Mouse (Mus musculus): ENCODE results near the gene Nav2.
A peak's percentile ranks its signal among the peaks of the same experiment; 100 is the strongest.

Gene Nav2

DNA sequence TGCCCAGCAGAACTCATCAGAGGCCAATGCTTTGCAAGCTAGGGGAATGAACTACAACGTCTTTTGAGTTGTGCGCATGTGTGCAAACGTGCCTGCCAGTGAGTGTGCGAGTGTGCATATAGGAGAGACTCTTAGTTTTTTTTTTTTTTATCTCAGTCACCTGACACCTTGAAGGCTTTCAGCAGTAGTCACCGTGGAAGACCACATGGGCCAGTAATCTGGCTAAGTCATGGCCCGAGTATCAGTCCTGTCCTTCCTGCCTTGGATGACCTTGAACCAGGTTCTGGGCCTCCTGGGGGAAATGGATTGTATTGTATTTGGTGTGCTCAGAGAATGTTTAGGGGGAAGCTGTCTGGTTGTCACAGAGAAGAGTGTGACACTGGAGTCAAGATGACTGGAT, 625.7 kb downstream of the Nav2 start:
- no peak for DNase-seq

DNA sequence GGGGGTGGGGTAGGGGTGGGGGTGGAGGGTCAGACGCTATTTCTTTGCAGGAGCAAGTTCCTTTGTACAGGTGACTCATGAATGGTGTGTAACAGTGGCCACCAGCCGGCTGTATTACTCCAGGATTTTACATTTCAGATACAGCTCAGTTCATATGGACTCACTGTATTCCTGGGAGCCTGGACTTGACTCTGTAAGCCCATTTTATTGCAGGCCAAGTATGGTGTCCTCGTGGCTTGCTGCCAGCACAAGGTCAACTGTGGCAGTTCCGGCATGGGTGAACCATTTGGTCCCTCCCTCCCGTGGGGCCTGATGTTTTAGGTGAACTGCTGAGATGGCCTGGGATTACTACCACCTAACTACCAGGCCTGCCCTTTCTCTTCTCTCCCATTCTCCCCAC, 629.8 kb downstream of the Nav2 start:
- DNase-seq: no peak

DNA sequence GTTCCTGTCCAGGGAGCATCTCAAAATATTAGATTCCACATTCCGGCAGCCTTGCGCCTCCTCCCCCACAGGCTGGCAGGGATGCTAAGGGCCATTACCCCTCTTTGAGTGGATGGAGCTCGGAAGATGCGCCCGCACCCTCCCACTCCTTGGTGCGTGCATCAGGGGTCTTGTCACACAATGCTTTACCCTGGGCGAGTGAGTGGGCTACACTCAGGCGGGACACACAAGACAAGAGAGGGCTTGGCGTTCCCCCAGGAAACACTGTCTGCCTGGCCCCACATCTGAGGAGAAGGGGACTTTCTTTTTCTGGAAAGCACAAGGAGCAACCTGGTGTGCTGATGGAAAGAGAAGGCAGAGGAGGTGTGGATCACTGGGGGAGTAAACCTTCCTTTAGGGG, 631.7 kb downstream of the Nav2 start:
- no peak for DNase-seq

DNA sequence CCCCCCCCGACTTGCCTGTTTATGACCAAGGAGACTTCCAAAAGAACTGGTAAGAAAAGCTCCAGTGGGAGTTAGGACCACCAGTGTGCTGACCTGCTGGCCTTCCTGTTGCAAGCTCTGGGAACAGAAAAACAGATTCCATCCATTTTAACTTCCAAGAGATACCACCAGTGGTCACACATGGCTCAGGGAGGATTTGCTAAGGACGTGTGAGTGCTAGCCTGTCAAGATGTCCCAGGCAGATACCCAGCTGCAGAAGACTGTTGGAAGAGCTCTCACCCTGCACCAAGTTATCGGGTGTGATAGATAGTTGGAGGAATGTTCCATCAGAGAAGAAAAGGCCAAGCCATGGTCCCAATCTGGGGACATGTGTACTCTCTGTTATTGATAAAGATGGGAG, 633.6 kb downstream of the Nav2 start:
- no peak for DNase-seq

DNA sequence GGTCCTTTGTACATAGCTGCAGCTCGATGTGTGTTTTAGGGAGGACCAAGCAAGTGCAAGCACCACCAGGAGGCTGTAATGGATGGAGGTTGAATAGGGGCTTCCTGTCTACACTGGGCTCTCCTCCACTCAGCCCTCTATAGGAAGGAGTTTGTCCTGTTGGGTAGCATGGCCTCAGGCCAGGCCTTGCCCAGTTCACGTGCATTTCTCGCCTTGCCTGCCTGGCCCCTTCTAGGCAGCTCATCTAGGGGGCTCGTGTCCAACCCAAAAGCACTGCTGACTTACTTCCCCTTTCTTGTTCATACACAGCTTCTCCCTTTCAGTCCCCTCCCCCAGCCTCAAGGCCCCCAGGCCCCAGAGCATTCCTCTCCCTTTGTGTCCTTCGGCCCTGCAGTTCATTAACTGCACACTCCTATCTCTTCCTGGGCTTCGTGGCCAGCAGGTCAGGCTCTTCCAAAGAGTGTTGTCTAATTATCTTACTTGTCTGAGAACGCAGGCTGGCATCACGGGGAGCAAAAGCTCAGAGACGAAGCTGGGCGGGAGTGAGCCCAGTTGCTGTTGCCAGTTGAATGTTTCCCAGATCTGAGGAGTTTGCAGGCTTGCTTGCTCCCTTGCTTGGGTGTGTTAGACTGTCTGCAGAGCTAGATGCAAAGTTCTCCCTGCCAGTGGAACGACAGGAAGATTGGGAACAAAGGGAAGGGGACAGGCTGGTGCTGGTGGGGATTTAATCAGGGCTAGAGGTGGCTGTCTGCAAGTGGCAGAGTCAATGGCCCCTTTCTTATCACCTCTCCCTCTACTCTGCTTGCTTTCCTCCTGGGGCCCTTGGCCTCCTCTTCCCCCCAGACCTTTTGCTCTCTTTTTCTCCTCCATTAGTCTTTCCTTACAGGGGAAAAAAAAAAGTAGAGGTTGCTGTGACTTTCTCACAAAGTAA, 636.5 kb downstream of the Nav2 start:
- no peak for DNase-seq

DNA sequence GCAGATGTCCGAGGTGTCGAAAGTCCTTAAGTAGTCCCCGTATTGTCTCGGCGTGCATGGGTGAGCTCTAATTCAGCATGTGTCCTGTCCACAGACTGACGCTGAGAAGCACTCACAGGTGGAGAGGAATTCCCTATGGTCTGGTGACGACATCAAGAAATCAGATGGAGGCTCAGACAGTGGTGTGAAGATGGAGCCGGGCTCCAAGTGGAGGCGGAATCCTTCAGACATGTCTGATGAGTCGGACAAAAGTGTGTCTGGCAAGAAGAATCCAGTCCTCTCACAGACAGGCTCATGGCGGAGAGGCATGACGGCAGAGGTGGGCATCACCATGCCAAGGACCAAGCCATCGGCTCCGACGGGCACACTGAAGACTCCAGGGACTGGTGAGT, 637.2 kb downstream of the Nav2 start:
- DNase-seq: no peak

DNA sequence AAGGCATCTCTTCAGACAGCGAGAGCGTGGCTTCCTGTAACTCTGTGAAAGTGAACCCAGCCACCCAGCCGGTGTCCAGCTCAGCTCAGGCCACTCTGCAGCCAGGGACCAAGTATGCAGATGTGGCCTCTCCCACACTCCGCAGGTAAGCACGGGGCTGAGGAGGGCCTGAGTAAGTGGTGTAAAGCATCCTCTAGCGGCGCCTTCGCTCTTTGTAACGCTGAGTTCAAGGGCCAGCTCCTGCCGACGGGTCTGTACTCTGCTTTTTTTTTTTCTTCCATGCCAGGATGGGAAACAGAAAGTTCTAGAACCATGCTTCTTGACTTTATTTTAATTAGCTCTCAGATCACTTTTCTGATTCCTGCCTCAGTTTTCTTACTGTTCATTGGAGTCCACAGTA, 639.9 kb downstream of the Nav2 start:
- no peak for DNase-seq

DNA sequence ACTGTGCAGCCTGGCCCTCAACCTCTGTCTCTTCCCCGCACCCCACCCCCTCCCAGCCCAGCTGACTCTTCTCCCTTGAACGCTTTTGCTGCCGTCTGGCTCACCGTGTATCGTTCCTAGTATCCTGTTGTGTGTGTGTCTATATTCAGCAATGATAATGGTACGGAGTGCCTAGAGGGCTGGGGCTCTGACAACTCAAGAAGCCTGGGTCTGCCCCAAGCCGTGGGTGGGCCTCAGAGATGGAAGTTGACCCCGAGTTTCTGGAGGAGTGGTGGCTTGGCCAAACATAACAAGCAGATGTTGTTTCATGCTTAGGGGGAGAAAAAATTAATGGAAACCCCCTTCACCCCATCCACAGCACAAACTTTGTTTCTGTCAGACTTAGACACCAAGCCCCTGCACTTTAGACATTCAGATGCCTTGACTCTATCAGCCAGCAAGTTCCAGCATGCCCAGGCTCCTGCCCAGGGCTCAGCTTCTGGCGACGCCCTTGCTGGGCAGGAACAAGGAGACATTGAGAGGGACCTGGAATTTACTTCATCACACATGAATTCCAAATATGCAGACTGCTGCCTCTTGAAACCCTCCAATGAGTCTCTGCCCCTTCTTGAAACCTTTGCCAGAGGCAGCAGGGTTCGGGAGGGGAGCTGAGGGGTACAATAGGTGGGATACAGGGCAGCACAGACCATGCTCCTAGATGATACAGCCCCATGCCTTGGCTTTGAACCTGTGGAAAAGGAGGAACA, 644.9 kb downstream of the Nav2 start:
- peak; percentile 46 for DNase-seq

DNA sequence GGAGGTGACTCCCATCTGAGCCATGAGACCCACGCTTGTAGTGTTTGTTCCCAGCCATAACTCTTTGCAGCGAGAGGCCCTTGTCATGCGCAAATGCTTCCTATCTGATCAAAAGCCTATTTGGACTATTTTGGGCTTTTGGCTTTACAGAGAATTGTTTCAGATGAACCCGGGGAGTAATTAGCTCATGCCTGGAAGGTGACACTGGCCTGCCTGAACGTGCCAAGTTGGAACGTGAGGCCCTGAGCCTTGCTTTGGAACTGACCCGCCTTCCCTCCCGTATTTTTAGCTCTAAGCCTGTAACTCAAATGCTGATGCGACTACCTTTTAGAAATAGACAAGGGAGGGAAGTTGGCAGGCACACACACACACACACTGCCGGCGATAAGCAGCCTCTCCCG, 649.7 kb downstream of the Nav2 start:
- no peak for DNase-seq

DNA sequence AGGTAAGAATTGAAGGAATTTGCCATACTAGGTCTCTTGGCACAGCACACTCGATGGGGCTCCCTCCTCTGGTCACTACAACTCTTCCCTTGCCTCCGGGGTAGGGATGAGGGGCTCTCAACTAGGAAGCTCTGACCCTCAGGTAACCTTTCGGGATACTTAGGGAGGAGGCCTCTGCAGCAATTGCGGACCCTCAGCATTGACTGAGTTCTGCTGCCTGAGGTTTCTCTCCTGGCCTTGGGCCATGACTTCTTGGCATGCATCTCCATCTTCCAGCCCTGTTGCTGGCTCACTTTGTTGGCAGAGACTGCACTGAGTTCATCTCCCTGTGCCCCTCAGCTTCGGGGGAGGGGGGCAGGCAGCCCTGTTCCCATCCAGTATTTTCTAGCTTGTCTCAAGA, 650.4 kb downstream of the Nav2 start:
- DNase-seq: peak; percentile 57

DNA sequence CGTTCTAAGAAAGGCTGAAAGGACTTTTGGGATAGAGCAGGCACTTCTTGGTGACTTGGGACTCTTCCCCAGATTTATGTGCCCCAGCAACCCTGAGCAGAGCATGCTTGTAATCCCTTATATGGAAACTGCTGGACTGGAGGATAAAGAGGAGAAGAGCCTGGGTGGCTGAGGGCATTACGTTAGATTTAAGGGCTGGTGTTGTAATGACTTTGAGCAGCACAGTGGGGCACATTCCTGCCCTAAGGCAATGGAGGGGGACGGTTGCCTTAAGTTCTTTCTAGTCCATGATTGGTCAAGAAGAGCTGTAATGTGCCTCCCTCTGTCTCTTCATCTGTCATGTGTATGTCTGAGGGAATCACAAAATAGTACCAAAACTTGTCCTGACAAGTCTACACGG, 651.5 kb downstream of the Nav2 start:
- no peak for DNase-seq

DNA sequence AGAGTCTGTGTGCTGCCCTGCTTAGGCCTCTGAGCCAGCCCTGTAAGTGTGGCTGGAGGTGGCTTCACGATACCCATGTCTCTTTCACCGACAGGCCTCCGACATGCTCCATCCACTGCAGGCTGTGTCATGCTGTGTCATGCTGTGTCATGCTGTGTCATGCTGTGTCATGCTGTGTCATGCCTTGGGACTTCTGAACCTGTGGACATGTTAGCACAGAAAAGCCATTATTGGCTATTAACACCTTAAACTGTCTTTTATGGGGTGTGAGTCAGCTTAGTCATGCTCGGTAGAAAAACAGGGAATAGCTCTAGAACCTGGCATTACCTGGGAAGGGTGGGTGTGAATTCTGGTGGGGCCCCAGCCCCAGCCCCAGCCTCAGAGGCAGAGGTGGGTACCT, 653.9 kb downstream of the Nav2 start:
- DNase-seq: no peak

DNA sequence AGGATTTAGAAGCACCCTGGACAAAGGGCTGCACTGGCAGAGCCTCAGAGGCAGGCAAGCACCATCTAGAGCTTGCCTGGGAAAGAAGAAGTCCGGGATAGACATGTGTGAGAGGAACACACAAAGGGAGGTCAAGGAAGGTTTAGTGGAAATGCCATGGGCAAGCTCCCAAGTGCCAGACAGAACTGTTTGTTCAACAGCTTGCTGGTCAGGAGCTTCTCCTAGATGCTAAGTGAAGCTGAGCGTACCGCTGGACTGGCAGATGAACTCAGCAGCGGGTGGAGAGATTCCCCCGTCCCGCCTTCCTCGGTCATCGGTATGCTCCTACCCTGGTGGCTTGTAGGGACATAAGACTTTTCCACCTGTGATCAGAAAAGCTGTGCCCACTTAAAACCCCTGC, 654.3 kb downstream of the Nav2 start:
- DNase-seq: no peak

DNA sequence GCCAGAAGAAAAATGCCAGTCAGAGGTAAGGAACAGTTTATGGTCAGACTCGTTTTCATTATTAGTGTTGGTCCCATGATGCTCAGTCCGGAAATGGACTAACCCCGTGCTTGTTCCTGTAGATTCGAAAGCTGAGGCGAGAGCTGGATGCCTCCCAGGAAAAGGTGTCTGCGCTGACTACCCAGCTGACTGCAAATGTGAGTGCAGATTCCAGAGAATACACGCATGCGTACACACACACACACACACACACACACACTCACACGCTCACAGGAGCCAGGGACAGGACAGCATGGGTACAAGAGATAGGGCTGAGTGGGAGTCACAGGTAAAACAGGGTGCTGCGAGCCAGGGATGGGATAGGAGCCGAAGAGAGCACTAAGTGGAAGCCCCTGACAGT, 656.6 kb downstream of the Nav2 start:
- DNase-seq: no peak

DNA sequence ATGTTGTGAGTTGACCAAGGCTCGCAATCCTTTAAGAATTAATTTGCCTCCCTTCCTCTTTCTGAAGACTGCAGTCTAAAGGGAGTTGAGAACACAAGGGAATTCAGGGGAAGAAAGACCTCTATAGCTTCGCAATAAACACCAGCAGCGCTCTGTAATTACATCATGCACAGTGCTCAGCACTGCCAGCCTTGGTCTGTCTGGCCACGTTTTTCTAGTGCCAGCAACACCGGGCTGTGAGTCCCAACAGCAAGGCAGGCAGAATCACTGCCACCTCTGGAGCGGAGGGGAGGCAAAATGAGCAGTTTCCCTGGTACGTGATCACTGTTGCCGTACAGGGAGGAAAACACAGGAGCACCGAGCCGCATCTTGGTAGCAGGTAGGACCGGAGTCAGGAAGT, 657.3 kb downstream of the Nav2 start:
- no peak for DNase-seq

DNA sequence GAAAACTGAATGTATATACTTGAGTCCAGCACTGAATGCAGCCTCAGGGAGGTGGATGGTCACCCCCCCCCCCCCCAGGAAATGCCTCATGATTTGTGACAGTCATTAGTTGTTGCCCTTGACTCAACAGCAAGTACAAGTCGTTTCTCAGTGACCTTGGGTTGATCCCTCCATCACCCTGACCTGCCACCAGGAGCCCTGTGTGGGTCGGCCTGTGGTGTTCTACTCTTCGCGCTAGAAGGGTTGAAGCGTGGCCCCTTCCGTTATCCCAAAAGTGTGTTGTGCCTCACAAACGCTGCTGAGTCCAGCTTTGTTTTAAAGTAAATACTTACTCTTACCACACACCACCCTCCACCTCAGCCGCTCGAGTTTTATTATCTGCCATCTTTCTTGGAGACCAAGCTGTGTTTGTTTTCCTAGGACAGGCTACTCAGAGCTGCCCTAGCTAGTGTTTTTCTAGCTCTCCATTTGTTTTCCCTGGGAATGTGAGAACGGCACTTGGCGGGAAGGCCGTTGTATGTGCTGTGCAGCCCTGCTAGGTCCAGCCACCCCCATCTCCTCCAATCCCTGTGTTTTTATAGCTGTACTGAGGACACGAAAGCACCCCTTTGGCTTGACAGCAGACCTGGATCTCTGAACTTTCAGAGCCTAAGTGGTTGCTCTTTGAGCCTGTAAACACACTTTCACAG, 659.0 kb downstream of the Nav2 start:
- DNase-seq: no peak

DNA sequence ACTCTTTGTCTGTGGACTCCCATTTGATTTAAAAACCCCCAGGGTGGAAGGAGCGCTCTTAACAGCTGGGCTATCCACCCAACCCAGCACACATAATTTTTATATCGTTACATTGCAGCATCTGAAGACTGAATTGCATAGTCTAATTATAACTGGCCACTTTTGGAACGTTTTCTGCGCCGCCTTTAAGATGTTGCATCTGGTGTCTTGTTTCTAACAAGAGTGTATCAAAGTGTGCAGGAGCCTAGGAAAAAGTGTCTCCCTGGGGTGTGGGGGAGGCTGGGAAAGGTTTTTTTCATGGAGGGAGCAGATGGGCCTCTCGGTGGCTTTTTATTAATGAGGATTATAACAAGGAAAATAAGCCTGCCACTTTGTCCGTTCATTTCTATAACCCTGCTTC, 661.1 kb downstream of the Nav2 start:
- no peak for DNase-seq

DNA sequence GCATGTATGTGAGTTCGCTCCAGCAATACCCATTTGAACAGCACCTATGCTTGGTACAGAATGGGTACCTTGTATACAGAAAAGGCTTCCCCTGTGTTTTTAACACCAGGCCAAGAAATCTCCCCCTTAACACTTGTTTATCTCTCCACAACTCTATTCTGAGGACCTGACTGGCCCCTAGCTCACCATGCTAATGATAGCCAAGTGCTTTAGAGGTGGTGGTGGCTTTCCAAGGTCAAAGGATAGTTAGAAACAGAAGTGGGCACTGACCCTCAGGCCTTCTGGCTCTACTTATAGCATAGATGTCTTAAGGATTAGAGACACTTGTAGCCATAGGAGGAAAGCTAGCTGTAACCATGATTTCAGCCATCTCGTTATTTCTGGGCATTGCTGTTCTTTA, 663.1 kb downstream of the Nav2 start:
- no peak for DNase-seq

DNA sequence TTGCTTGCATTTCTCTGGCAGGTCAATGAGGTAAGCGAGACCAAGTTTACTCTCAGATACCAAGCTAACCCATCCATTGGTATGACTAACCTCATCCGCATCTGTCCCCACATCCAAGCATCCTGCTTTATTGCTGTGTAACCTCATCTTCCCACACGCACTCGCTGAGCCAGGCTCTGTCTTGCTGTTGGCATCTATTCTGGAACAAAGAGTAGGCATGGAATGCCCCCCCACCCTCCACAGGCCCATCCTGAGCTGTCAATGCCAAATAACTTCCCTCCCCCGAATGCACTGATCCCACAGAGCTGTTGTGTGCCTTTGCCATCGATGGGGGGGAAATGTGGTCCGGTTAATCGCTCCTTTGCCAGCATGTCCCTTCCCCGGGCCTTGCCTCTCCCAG, 666.7 kb downstream of the Nav2 start:
- no peak for DNase-seq

DNA sequence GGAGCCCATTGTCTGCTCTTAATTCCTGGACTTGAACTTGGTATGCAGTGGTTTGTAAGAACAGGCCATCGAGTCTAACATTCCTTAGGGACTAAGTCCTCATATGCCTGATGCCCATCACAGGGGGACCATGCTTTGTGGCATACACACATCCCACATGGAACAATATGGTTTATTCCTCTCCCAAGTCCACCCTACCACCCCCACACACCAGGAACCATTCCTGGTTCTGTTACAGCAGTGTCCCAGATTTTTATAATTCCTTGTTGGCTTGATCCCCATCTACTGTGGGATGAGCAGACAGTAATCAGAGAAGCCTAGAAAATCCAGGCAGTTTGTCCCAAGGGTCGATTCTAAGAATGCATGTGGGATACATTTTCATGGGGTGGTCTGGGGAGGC, 668.6 kb downstream of the Nav2 start:
- no peak for DNase-seq

DNA sequence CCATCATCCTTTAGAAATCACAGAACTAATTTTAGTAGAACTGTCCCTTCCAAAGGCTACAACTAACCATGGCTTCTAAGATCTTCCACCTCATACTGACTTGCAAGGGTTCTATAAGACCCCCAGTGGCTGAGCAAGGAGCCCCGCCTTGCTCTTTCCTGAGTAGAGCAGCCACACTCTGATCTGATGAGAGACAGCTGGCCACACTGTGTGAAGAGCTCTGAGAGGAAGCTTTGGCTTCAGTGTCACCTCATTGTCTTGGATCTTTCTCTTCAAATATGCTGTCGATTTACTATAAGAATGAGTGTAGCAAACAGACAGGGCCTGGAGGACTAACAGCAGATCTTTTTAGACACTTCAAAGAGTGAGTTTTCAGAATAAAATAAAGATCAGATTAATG, 673.4 kb downstream of the Nav2 start:
- DNase-seq: no peak

DNA sequence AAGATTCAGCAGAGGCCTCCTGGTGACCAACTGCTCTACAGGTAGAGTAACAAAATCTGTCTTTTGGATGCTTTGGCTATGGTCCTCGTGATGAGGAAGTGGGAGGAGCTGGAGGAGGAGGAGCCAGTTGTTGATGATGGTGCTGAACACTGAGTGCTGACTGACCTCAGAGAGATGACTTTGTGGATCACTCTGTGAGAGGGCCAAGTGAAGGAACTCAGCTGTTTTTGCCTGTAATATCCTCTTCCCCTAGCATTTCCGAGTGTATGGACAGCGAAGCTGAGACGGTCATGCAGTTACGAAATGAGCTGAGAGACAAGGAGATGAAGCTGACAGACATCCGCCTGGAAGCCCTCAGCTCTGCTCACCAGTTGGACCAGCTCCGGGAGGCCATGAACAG, 674.0 kb downstream of the Nav2 start:
- no peak for DNase-seq

DNA sequence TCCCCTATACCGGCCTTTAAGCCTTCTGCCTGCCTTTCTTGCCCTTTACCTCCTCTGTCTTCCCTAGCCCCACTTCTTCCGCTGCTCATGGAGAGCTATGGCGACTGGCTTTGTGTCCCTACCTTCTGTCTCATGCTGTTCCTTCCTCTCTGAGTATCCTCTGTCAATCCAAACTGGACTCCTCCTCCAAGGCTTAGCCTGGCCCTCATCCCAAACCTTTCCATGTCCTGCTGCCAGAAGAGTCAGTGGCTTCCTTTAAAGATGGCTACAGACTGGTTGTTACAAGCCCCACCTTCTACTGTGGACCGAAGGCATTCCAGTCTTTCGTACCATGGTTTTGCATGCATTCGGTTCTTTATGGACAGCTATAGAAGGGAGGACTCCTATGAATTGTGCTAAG, 674.7 kb downstream of the Nav2 start:
- no peak for DNase-seq
